Mouse (Mus musculus) 3134 (cell line): ENCODE measurements around the gene Plxdc1.

Source experiments
- DNase-seq: peaks from one replicate; pipeline ENCODE4 v3.0.0-alpha.2; 2011; ENCODE audit warnings: low spot score; ENCODE audit not compliant: insufficient read length; ENCODE audit errors: extremely low read depth

The Plxdc1 gene

DNA sequence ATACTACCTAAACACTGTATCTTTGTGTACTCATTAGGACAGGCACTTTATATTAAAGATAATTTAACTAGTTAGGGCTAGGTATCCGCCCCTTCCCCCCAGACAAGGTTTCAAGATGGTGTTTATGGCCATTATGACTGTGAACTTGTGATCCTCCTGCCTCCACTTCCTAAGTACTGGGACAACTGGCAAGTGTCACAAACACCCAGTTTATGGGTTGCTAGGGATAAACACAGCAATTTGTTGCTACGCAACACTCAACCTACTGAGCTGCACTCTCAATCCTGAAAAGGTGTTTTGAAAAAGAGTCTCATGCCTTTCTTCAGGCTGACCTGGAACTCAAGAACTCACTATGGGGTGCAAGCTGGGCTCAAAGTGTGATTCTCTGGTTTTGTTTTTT is 108.9 kb downstream of the Plxdc1 start:
- DNase-seq: no peak

- DNase-seq: no peak
Measured at GRCm38 (mm10) chr11:97874396-97874795, 111.8 kb downstream of the Plxdc1 start.
